Mouse (Mus musculus) C2C12 (cell line): ENCODE measurements at regions not wholly inside any gene's neighbourhood (a gene's known extent, or its start where the extent isn't known, plus 50 kb on each side); places are given as distances from the start of the nearest gene placed in this dataset.

Experiments
- CEBPB ChIP-seq: IDR thresholded peaks from one replicate; pipeline ENCODE4 v1.6.1; 2011; ENCODE audit warnings: low read depth, mild to moderate bottlenecking, control low read depth, moderate library complexity
- CTCF ChIP-seq: IDR thresholded peaks from one replicate; pipeline ENCODE4 v1.5.1; 2011; ENCODE audit not compliant: control insufficient read depth, insufficient read depth, insufficient read length
- FOSL1 ChIP-seq: IDR thresholded peaks from one replicate; pipeline ENCODE4 v1.8.0; 2011; ENCODE audit warnings: mild to moderate bottlenecking, low read length; ENCODE audit not compliant: poor library complexity, insufficient read depth, severe bottlenecking
- MAX ChIP-seq: IDR thresholded peaks from one replicate; pipeline ENCODE4 v1.6.1; 2011; ENCODE audit warnings: mild to moderate bottlenecking, control low read depth
- MYOD1 ChIP-seq: IDR thresholded peaks from one replicate; pipeline ENCODE4 v1.6.1; 2011; ENCODE audit warnings: low read depth; ENCODE audit not compliant: control insufficient read depth, insufficient read length
- USF1 ChIP-seq: IDR thresholded peaks from one replicate; pipeline ENCODE4 v1.6.1; 2011; ENCODE audit warnings: low read depth, mild to moderate bottlenecking, control low read depth, moderate library complexity

DNA sequence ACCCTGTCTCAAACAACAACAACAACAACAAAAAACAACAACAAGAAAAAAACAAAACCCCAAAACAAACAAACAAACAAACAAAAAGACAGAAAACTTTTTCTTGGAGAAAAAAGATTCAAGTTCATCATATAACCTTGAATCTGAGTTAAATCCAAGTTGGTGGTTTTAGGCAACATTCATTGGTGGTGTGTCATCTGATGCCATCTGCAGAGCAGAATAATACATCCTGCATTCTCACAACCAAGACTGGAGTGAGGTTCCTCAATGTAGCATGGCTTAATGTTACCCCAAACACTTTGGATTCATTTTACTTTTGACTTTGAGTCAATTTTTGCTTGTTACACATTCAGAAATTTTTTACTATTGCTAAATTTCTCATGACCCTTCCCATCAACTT is 577.3 kb upstream of the 4930452B06Rik start:
- TF ChIP-seq CTCF (no peak), MAX (no peak), CEBPB (no peak), USF1 (no peak), MYOD1 (peak; percentile 48), FOSL1 (no peak)
